Mouse (Mus musculus): ENCODE data around the gene Acap3. TPM values are rescaled to one million over a fixed set of nuclear protein-coding genes. Genes with fewer than 3 reads are reported as not detected.
A peak's percentile ranks its signal among the peaks of the same experiment; 100 is the strongest.

The Acap3 gene
- total RNA-seq, 2 experiments from 2014 or later = 7.5 to 8.0 TPM

DNA sequence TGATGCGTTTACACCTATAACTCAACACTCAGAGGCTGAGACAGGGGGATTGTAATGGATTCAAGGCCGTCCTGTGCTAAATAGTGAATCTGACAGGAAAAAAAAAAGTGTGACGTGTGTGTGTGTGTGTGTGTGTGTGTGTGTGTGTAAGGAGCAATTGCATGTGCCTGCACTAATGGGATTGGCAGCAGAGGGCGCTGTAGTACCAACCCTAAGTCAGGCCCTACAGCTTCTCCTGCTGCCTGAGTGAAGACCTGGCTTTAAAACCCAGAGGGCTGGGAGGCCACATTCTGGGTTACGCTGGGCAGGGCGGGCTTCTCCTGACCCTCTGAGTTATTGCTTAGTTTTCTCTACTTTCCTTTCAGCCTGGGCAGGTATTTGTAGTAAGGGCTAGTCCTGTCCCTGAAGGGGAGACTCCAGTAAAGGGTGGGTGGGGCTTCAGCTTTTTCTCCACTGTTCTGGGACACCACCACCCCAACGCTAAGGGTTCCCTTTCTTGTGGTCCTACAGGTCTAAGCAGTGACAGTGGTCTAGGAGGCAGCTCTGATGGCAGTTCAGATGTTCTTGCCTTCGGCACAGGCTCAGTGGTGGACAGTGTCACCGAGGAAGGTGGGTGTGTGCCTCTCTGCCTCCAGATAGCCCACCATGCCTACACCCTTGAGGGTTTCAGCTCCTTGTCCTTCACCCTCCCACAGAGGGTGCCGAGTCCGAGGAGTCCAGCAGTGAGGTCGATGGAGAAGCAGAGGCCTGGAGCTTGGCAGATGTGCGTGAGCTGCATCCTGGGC is 12.9 kb downstream of the Acap3 start:
- peak; percentile 18; the same call in 1 of the 2 replicates for TF ChIP-seq CTCF (IDR thresholded peaks at IDR 0.05)
- DNase-seq = peak; percentile 35
- H3K4me3 ChIP-seq = no peak overlapping the region
- intact Hi-C loops (cut with DNase I) = no loop called here
- H3K27ac ChIP-seq = no peak overlapping the region

DNA sequence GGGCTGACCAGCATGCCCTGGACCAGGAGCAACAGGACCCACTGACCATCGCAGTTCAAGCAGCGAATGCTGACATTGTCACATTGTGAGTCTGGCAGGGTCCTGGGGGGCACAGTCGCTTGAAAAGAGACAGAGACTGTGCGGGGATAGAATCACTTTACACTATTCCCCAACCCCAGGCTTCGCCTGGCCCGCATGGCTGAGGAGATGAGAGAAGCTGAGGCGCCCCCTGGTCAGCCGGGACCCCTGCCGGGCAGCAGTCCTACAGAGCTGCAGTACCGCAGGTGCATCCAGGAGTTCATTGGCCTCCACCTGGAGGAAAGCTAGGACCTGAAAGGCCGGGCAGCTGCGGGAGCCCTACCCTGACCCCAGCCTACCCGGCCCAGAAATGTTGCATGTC is 14.0 kb downstream of the Acap3 start:
- intact Hi-C loops (cut with DNase I) = no loop called here

DNA sequence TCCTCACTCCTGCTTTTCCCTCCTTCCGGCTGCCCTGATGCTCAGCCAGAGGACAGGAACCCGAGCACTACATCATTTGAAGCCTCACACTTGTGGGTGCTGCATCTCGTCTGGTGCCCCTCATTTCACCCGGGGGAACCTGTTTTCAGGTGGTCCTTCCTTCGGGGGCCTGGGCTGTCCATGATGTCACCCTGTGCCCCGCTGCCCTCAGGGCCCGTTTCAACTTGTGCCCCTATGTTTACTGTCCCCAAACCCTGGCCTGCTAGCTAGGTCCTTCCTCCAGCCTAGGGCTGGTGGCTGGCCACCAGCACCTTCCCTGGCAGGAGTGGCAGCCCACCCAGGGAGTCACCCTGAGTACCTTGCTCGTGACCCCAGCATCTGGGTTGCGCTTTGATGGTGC is 14.5 kb downstream of the Acap3 start:
- peak; percentile 16 for DNase-seq
- no peak overlapping the region for H3K4me3 ChIP-seq
- intact Hi-C loops (cut with DNase I) = no loop called here
- no peak for TF ChIP-seq CTCF (IDR thresholded peaks at IDR 0.05)
- no peak overlapping the region for H3K27ac ChIP-seq

More for the DNA sequence above, 14.0 kb downstream of the Acap3 start:
- TF ChIP-seq CTCF (IDR thresholded peaks at IDR 0.05) = no peak
- DNase-seq = peak; percentile 15
- H3K27ac ChIP-seq = no peak overlapping the region
- H3K4me3 ChIP-seq = no peak overlapping the region

DNA sequence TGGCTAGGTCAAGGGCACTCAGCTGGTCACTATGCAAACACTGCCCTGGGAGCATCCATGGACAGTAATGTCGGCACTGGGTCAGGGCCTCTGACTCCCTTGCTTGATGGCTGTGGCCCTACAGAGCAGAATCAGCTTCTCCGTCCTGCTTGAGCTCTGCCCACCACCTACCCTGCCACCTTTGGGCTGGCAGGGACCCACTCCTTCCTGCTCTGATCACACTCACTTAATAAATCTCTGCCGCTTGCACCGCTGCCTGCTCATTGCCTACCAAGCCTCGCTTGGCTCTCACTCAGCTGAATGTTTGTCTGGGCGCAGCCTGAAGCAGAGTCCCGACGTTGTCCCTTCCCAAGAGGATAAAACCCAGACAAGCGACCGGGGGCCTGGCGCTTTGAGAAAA is 15.4 kb downstream of the Acap3 start:
- no peak overlapping the region for H3K27ac ChIP-seq
- no peak for TF ChIP-seq CTCF (IDR thresholded peaks at IDR 0.05)
- DNase-seq = peak; percentile 13
- H3K4me3 ChIP-seq = no peak overlapping the region
- intact Hi-C loops (cut with DNase I) = no loop called here

DNA sequence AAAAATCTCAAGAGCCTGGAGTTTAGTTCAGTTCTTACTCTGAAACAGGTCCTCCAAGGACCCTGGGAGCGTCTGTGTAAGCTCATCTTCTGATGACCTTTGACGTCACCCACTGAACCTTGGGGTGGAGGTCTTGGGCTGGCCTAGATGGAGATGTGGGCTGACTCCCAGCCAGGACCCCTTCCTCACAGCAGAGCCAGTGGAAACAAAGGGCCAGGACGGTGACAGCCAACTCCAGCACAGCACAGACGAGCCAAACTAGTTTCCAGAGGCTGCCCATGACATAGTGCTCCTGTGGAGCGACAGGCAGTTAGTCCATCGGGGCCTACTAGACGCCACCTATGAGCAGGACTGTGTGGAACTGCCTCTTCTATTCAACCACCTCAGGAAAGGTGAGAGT is 16.7 kb downstream of the Acap3 start:
- intact Hi-C loops (cut with DNase I) = no loop called here
- no peak for TF ChIP-seq CTCF (IDR thresholded peaks at IDR 0.05)
- H3K27ac ChIP-seq = no peak overlapping the region
- no peak overlapping the region for H3K4me3 ChIP-seq
- DNase-seq = peak; percentile 18

DNA sequence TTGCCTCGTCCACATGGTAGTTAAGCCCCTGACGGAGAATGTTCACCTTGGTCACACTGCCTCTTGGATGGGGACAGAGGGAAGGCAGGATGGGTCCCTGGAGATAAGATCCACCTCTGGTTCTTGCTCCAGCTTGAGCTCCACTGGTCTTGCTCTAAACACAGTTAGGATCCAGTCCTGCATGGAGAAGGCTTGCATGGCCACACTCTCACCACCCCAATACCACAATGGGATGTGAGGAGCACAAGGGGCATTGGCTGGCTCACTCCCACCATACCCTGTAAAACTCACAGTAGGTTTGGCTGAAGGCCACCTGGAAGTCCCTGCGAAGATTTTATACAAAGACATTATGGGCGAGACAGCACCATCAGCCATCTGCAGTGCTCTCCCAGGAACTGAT is 17.1 kb downstream of the Acap3 start:
- peak; percentile 17 for DNase-seq
- Histone ChIP-seq H3K27ac (no peak overlapping the region), H3K4me3 (no peak overlapping the region)
- intact Hi-C loops (cut with DNase I) = no loop called here
- TF ChIP-seq CTCF (IDR thresholded peaks at IDR 0.05) = no peak

DNA sequence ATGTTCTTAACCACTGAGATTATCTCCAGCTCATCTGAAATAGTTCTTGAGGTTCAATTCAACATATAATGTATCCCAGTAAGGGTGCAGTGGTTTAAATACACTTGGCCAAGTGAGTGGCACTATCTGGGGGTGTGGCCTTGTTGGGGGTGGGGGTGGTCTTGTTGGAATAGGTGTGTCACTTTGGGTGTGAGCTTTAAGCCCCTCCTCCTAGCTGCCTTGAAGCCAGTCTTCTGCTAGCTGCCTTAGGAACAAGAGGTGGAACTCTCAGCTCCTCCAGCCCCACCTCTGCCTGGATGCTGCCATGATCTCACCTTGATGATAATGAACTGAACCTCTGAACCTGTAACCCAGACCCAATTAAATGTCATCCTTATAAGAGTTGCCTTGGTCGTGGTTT is 40.4 kb downstream of the Acap3 start:
- Histone ChIP-seq H3K27ac (no peak overlapping the region), H3K4me3 (no peak overlapping the region)
- no peak for TF ChIP-seq CTCF (IDR thresholded peaks at IDR 0.05)
- intact Hi-C loops (cut with DNase I) = no loop called here
- DNase-seq = no peak

DNA sequence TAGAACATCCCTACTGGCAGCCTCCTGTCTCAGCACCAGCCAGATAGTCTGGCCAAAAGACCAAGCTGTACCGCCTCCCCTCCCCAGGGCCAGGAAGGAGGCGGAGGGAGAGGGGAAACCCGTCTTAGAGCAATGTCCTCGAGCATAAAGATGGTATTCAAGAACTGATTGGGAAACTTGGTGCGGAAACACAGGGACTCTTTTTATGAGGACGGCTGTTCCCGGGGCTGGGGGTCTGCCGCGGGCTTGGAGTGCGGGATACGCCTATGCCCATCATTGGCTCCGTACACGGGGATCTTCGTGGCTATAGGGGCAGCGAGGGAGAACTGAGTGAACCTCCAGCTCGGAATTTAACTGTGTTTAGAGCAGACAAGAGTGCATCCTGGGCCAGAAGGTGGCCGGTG is 51.4 kb downstream of the Acap3 start:
- TF ChIP-seq CTCF (IDR thresholded peaks at IDR 0.05) = no peak
- peak; percentile 78 for DNase-seq
- intact Hi-C loops (cut with DNase I) = loop anchor here (5.0 to 10.0 kb wide), 3 partner anchors 49 to 108 kb away; partner anchors contain the start of genes Acap3, Aurkaip1, B3galt6 and Mxra8
- peak overlapping the region; percentile 97 for H3K27ac ChIP-seq
- H3K4me3 ChIP-seq = peak overlapping the region; percentile 99

DNA sequence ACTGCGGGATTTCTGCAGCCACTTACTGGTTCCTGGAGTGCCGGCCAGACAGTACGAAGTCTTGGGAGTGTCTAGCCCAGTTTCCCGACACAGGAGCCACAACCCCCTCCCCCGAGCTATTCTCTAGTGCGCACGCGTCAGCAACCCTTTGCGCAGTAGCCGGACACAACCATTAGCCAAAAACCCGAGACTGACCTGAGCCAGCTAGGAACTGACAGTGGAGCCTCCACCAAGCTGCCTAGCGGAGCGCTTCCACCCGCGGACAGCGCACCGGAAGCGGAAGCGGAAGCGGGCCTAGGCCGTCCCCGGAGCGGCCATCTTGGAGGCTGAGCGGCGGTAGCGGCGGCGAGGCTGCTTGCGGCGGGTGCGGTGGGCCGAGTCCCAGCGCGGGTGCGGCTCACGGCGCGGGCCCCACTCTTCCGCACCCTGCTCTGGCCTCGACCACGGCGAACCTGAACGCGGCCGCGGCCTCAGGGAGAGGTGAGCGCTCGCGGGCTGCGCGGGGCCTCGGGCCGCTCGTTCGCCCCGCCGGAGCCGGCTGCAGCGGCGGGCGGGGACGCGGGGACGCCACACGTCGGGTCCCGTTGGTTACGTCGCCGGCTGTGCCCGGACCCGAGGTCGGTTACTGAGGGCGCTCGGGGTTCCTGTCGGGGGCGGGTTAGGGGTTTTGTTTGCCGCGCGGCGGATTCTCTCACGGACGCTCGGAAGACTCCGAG is 52.1 kb downstream of the Acap3 start, which contains the start of gene Ube2j2:
Ube2j2 (plus strand) TSS at position 298 of the 716 bp plus-strand sequence.
- peak; percentile 96 for DNase-seq
- TF ChIP-seq CTCF (IDR thresholded peaks at IDR 0.05) = no peak
- Histone ChIP-seq H3K4me3 (peak within 1 kb of the TSS; percentile 99), H3K27ac (peak within 1 kb of the TSS; percentile 97)
- intact Hi-C loops (cut with DNase I) = loop anchor here (5.0 to 10.0 kb wide), 3 partner anchors 49 to 109 kb away; partner anchors contain the start of genes Acap3, Aurkaip1, B3galt6 and Mxra8

DNA sequence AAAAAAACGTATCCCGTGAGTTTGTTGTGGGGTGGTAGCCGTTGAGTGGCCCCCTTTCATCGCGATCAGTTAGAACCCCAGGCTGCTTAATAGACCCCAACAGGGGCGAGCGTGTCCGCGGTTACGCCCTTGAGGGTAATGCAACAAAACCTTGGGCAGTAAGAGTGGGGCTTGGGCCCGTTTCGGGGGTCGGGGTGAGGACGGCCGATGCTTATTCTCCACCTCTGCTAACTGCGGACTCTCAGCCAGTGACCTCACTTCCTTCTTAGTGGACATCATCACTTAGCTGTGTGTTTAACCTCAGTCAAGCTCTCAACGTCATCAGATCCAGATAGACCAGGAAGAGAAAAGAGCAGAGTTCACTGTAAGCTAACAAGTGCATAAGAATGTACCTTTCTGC is 52.6 kb downstream of the Acap3 start:
- Histone ChIP-seq H3K4me3 (peak overlapping the region; percentile 99), H3K27ac (peak overlapping the region; percentile 97)
- DNase-seq = no peak
- no peak for TF ChIP-seq CTCF (IDR thresholded peaks at IDR 0.05)
- intact Hi-C loops (cut with DNase I) = loop anchor here (5.0 to 10.0 kb wide), 3 partner anchors 48 to 109 kb away; partner anchors contain the start of genes Acap3, Aurkaip1, B3galt6 and Mxra8

DNA sequence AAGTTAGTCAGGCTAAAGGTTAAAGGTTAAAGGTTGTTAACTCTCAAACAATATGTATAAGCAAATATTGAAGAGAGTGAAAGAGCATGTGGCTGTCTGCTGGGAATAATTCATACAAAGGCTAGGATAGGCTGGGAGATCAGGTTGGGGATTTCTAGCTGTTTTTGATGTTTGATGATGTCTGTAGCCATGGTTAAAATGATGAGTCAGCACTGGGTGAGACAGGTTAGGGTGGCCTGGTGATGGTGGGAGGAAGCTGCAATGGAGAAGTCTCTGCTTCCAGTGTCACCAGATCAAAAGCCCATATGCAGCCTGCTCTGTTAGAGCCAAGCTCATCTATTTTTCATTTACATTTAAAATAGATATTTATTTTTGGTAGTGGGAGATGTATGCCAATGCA is 55.5 kb downstream of the Acap3 start:
- Histone ChIP-seq H3K27ac (no peak overlapping the region), H3K4me3 (no peak overlapping the region)
- intact Hi-C loops (cut with DNase I) = loop anchor here (10.0 kb wide), 1 partner anchor 112 kb away; the partner anchor contains the start of genes Aurkaip1 and Mxra8
- TF ChIP-seq CTCF (IDR thresholded peaks at IDR 0.05) = no peak
- no peak for DNase-seq

DNA sequence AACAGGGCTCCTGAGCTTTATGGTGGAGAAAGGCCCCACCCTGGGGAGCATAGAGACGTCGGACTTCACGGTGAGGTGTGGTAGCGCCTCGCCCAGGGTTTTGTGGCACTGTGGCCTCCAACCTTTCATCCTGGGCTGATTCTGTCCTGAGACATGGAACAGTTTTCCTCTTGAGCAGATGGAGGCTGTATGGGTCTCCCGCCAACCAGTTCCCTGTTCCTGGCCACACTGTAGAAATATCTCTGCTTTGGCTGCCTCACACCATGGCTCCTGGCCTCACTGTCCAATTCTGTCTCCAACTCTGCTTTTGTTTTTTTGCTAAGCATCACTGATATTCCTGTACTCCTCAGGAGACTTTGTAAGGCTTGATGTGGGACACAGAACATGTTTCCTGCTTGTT is 63.9 kb downstream of the Acap3 start:
- DNase-seq = no peak
- H3K4me3 ChIP-seq = no peak overlapping the region
- no peak for TF ChIP-seq CTCF (IDR thresholded peaks at IDR 0.05)
- no peak overlapping the region for H3K27ac ChIP-seq
- intact Hi-C loops (cut with DNase I) = no loop called here

Small RNAs within 50 kb of the gene (microRNA-seq; reads per million reads assigned to microRNA genes)
- gene Gm22991 = not detected

Other genes with a start within 250 kb of the Acap3 start
- not detected for gene Gm10563, start 246.4 kb upstream of the Acap3 start, total RNA-seq (2021)
- gene Mmp23, start 238.4 kb upstream of the Acap3 start, total RNA-seq (2021) = 1 to 10 TPM in 1 of 2 experiments, under 1 TPM in 1; 0.64 to 3.0 TPM
- gene Mib2, start 222.6 kb upstream of the Acap3 start, total RNA-seq (2021) = 10 to 100 TPM; 17.7 to 19.8 TPM
- 1 to 10 TPM; 1.0 to 1.5 TPM for gene Fndc10, start 197.5 kb upstream of the Acap3 start, total RNA-seq (2021)
- 10 to 100 TPM; 42.3 to 44.5 TPM for gene Ssu72, start 187.0 kb upstream of the Acap3 start, total RNA-seq (2021)
- gene Tmem240, start 157.0 kb upstream of the Acap3 start, total RNA-seq (2021) = under 1 TPM; 0.41 to 0.67 TPM
- 10 to 100 TPM; 25.4 to 35.3 TPM for gene Atad3a, start 130.7 kb upstream of the Acap3 start, total RNA-seq (2021)
- gene Vwa1, start 117.1 kb upstream of the Acap3 start, total RNA-seq (2021) = 1 to 10 TPM; 4.8 to 7.4 TPM
- gene Tmem88b, start 105.9 kb upstream of the Acap3 start, total RNA-seq (2021) = 1 to 10 TPM in 1 of 2 experiments, under 1 TPM in 1; 0.66 to 1.1 TPM
- not detected for gene Ankrd65, start 101.4 kb upstream of the Acap3 start, total RNA-seq (2021)
- 10 to 100 TPM; 39.0 to 52.7 TPM for gene Mrpl20, start 88.9 kb upstream of the Acap3 start, total RNA-seq (2021)
- 10 to 100 TPM; 26.4 to 27.0 TPM for gene Ccnl2, start 79.3 kb upstream of the Acap3 start, total RNA-seq (2021)
- gene Aurkaip1, start 60.5 kb upstream of the Acap3 start, total RNA-seq (2021) = 10 to 100 TPM; 74.0 to 89.8 TPM
- gene Mxra8, start 52.1 kb upstream of the Acap3 start, total RNA-seq (2021) = 10 to 100 TPM; 26.4 to 31.3 TPM
- 100 to 1,000 TPM; 116 to 122 TPM for gene Dvl1, start 44.4 kb upstream of the Acap3 start, total RNA-seq (2021)
- gene Tas1r3, start 28.5 kb upstream of the Acap3 start, total RNA-seq (2021) = under 1 TPM; 0.11 to 0.23 TPM
- gene Cptp, start 22.4 kb upstream of the Acap3 start, total RNA-seq (2021) = 10 to 100 TPM; 13.6 to 18.0 TPM
- 10 to 100 TPM; 14.9 to 17.3 TPM for gene Ints11, start 22.3 kb upstream of the Acap3 start, total RNA-seq (2021)
- 10 to 100 TPM; 10.5 to 13.4 TPM for gene Pusl1, start within 50 bp of the Acap3 start, total RNA-seq (2021)
- 10 to 100 TPM; 62.8 to 64.5 TPM for gene Ube2j2, start 52.0 kb downstream of the Acap3 start, total RNA-seq (2021)
- 10 to 100 TPM; 15.1 to 18.5 TPM for gene C1qtnf12, start 70.5 kb downstream of the Acap3 start, total RNA-seq (2021)
- gene B3galt6, start 100.8 kb downstream of the Acap3 start, total RNA-seq (2021) = 1 to 10 TPM in 1 of 2 experiments, under 1 TPM in 1; 0.92 to 2.0 TPM
- 10 to 100 TPM; 75.7 to 81.5 TPM for gene Sdf4, start 101.0 kb downstream of the Acap3 start, total RNA-seq (2021)
- 1 to 10 TPM in 1 of 2 experiments, under 1 TPM in 1; 0.75 to 2.1 TPM for gene Tnfrsf4, start 122.0 kb downstream of the Acap3 start, total RNA-seq (2021)
- gene Tnfrsf18, start 134.3 kb downstream of the Acap3 start, total RNA-seq (2021) = not detected
- gene Ttll10, start 167.6 kb downstream of the Acap3 start, total RNA-seq (2021) = not detected
- gene 9430015G10Rik, start 218.2 kb downstream of the Acap3 start, total RNA-seq (2021) = 1 to 10 TPM; 1.9 to 2.3 TPM
- gene Rnf223, start 238.7 kb downstream of the Acap3 start, total RNA-seq (2021) = not detected

All from gastrocnemius, adult 2 months (tissue).